Mouse (Mus musculus) cerebellum, postnatal 10 days (tissue): ENCODE data around the gene Grin2b.
A peak's percentile ranks its signal among the peaks of the same experiment; 100 is the strongest.

Experiments used
- DNase-seq, 2 experiments: peaks; one replicate each; pipeline ENCODE4 v3.0.0; 2021; ENCODE audit warnings: mixed read lengths in 2 of 2

Grin2b gene

GRCm38 (mm10) chr6:135994691-135995090, 178.6 kb downstream of the Grin2b start:
- DNase-seq: peak; percentile 73 to 79

GRCm38 (mm10) chr6:135993897-135994296, 179.4 kb downstream of the Grin2b start:
- DNase-seq: peak in 1 of 2 experiments; percentile 21

GRCm38 (mm10) chr6:135993378-135993777, 179.9 kb downstream of the Grin2b start:
- DNase-seq: peak in 1 of 2 experiments; percentile 20

- peak in 1 of 2 experiments; percentile 35 for DNase-seq
Measured at GRCm38 (mm10) chr6:135976106-135976505, 197.2 kb downstream of the Grin2b start.

DNA sequence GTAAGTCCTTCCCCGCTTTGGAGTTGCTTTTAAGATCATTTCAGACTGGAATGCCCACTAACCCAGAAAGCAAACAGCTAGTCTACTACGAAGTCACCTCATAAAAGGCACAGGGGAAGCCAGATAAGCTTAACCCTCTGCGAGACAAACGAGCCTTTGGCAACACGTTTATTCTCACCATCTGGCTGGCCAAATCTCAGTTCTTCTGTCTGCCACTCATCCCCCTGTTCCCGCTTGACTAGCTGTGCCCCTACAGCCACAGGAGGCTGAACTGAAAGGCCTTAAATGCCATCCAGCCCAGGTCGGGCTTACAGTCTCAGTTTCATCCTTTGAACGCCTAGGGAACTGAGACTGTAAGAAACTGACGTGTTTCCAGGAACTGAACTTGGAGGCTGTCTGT, 200.8 kb downstream of the Grin2b start:
- peak; percentile 79 to 85 for DNase-seq

- DNase-seq: peak; percentile 89 to 95
Measured at GRCm38 (mm10) chr6:135971481-135971880, 201.8 kb downstream of the Grin2b start.

- peak; percentile 28 to 40 for DNase-seq
Measured at GRCm38 (mm10) chr6:135970716-135971318, 202.5 kb downstream of the Grin2b start.

DNA sequence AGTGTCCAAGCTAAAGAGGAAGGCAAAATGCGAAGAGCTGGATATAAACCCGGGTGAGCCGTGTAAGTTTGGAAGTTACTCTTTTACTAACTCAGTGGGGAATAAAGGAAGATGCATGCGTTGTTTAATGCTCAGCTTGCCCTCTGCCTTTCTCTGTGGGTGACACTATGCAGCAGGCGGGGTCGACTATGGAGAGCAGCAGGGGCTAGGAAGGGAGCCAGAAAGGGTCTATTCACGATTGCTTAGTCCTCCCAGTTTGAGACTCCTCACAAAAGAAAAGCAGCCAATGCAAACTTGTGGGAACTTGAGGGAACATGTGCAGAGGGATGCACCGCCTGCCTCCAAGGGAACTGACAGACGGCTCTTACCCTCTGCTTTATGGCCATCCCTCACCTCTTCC, 211.5 kb downstream of the Grin2b start:
- peak in 1 of 2 experiments; percentile 38 for DNase-seq

GRCm38 (mm10) chr6:135959629-135960028, 213.7 kb downstream of the Grin2b start:
- DNase-seq: no peak

DNA sequence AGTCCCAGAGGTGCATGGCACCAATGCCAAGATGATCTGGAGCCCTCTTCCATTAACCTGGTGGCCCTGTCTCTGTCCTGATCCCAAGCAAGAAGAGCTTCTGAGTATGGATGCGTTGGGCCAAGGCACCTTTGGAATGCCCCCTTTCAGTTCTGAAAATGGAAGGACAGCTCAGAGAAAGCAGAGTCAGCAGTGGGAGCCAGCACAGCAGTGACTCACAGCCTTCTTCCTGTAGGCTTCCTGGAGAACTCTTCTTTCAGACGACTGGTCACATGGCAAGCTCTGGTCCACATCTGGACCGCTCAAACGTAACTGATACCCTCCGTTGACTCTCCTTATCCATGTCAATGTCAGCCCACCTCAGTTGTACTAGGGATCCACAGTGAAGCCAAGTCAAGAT, 221.6 kb downstream of the Grin2b start:
- no peak for DNase-seq

GRCm38 (mm10) chr6:135945511-135945910, 227.8 kb downstream of the Grin2b start:
- DNase-seq: no peak

- no peak for DNase-seq
Measured at GRCm38 (mm10) chr6:135944358-135944757, 229.0 kb downstream of the Grin2b start.

- DNase-seq: no peak
Measured at GRCm38 (mm10) chr6:135943121-135943617, 230.1 kb downstream of the Grin2b start.

GRCm38 (mm10) chr6:135932924-135933323, 240.4 kb downstream of the Grin2b start:
- no peak for DNase-seq

GRCm38 (mm10) chr6:135932400-135932920, 240.9 kb downstream of the Grin2b start:
- DNase-seq: no peak

- no peak for DNase-seq
Measured at GRCm38 (mm10) chr6:135917676-135918075, 255.6 kb downstream of the Grin2b start.

- peak in 1 of 2 experiments; percentile 45 for DNase-seq
Measured at GRCm38 (mm10) chr6:135914608-135915007, 258.7 kb downstream of the Grin2b start.

DNA sequence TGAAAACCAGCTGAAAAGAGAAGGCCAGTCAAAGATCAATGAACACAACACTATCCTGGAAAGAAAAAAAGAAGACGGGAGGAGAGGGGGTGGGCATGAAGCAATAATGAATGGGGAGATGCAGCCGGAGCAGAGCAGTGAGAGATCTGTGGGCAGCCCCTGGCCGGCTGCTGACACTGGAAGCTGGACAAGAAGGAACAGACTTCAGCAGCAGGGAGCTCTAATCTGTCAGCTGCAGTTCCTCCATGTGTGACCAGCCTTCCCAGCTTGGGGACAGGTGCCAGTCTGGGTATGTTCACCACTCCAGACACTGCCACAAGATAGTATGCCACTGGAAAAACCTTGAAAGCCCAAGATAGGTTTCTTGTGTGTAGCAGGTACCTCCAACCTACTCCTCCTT, 261.2 kb downstream of the Grin2b start:
- peak; percentile 84 to 89 for DNase-seq

- DNase-seq: peak; percentile 49 to 63
Measured at GRCm38 (mm10) chr6:135911131-135911530, 262.2 kb downstream of the Grin2b start.

DNA sequence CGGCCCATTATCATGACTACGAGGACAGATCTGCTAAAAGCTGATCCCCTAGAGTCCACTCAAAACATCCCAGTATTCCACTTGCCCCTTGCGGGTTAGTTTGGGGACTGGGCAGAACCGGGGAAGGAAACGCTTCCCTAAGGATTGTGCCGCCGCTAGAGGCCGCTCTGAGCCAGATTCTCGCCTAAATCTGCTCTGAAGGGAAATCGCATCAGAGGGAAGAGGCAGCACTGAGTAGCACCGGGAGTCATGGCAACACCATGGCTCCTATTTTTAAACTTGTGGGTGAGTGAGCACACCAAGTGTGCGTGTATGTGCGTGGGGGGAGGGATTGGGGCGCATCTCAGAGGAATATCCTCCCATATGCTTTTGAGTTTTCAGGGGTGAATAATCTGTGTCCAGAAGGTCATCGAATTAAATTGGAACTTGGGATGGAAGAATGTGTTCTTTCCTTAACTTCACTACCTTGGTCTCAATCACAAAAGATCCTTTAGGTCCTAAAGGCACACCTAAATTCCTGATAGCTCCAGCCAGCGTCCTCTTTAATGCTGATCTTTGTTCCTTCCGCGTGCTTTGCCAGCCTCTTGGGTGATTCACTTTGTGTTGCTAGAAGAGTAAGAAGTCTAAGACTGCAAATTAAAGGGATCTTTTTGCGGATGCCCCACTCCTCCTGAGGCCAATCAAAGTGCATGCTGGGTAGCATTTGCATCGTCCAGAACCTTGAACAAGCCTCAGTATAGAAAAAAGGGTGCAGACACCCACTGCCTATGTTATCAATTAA, 265.6 kb downstream of the Grin2b start:
- peak; percentile 96 to 97 for DNase-seq

DNA sequence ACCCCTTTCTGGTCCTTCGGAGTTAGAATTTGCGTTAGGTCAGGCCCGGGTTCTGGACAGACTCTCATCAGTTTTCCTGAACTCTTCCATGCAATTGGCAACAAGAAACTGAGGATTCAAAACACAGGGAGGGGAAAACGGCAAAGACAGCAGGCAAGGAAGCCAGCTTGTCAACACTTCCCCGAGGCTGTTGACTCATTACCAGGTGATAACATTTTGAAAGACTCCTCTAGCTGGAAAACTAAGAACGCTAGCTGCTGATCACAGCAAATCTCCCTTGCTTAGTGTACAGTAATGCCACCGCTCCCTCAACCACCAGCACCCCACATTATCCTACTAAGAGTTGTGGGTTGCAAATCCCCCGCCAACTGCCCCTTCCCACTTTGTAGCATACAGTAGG, 266.2 kb downstream of the Grin2b start:
- DNase-seq: peak in 1 of 2 experiments; percentile 37

- peak; percentile 84 to 90 for DNase-seq
Measured at GRCm38 (mm10) chr6:135904391-135904790, 268.9 kb downstream of the Grin2b start.

DNA sequence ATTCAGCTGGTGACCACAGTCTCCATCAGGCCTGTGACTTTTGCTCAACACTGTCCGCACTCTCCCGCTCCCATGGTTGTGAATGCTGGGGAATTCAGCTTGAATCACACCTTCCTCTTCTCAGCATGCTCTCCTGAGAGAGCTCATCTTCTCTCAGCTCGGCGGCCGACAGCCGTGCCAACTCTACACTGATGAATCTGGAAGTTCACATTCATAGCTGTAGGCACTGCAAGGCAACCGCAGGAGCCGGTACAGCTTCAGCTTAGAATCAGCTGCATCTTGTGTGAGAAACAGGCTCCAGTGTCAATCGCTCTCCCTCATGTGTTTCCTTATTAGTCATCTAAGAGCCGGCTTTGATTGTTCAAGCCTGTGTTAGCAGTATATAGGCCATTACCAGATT, 272.9 kb downstream of the Grin2b start:
- peak in 1 of 2 experiments; percentile 32 for DNase-seq

GRCm38 (mm10) chr6:135899225-135899624, 274.1 kb downstream of the Grin2b start:
- no peak for DNase-seq
